Mouse (Mus musculus) neural tube, embryonic 12.5 days (tissue): ENCODE data around the gene Ankrd54. TPM values are rescaled to one million over a fixed set of nuclear protein-coding genes. Genes with fewer than 3 reads are reported as not detected.

ENCODE experiments used
- ATAC-seq: fragments of 200-750 bp; cut with Nextera tagmentation; 2 replicates; pipeline ENCODE4 v1.8.0; 2017; ENCODE audit warnings: low read depth, mild to moderate bottlenecking, moderate TSS enrichment, moderate library complexity; ENCODE audit not compliant: low FRiP score
- H3K27ac ChIP-seq: fragments of 300-500 bp; sonication (generic); 2 replicates; pipeline ENCODE4 v1.5.1; 2016
- H3K27me3 ChIP-seq: fragments of 300-500 bp; sonication (generic); replicated peaks from 2 replicates; pipeline ENCODE4 v1.6.1; 2016; ENCODE audit warnings: mild to moderate bottlenecking
- H3K36me3 ChIP-seq: fragments of 300-500 bp; sonication (generic); 2 replicates; pipeline ENCODE4 v1.6.1; 2016; ENCODE audit warnings: mild to moderate bottlenecking
- H3K4me1 ChIP-seq: fragments of 300-500 bp; sonication (generic); 2 replicates; pipeline ENCODE4 v1.6.1; 2016
- H3K4me2 ChIP-seq: fragments of 300-500 bp; sonication (generic); replicated peaks from 2 replicates; pipeline ENCODE4 v1.6.1; 2016; ENCODE audit warnings: mild to moderate bottlenecking
- H3K4me3 ChIP-seq: fragments of 300-500 bp; sonication (generic); 2 replicates; pipeline ENCODE4 v1.5.1; 2016
- H3K9ac ChIP-seq: fragments of 300-500 bp; sonication (generic); 2 replicates; pipeline ENCODE4 v1.6.1; 2016; ENCODE audit warnings: mild to moderate bottlenecking
- H3K9me3 ChIP-seq: fragments of 300-500 bp; sonication (generic); 2 replicates; pipeline ENCODE4 v1.6.1; 2016; ENCODE audit warnings: mild to moderate bottlenecking
- WGBS: fragments of 180-500 bp; shearing (Covaris S2); methylation state at CpG from one replicate; pipeline ENCODE4 v1.1.7; 2016; 5-methylcytosine and 5-hydroxymethylcytosine counted together
- polyA plus RNA-seq: library from polyadenylated mRNA; unstranded; fragments of >200 nt; fragmentation: Nextera tagmentation; extraction: Ambion mirVana; gene quantifications from 2 replicates; pipeline ENCODE4 v1.2.1, GENCODE M21; 2016

The Ankrd54 gene
- polyA plus RNA-seq, 1 experiment from 2014 or later = 62.5 TPM

DNA sequence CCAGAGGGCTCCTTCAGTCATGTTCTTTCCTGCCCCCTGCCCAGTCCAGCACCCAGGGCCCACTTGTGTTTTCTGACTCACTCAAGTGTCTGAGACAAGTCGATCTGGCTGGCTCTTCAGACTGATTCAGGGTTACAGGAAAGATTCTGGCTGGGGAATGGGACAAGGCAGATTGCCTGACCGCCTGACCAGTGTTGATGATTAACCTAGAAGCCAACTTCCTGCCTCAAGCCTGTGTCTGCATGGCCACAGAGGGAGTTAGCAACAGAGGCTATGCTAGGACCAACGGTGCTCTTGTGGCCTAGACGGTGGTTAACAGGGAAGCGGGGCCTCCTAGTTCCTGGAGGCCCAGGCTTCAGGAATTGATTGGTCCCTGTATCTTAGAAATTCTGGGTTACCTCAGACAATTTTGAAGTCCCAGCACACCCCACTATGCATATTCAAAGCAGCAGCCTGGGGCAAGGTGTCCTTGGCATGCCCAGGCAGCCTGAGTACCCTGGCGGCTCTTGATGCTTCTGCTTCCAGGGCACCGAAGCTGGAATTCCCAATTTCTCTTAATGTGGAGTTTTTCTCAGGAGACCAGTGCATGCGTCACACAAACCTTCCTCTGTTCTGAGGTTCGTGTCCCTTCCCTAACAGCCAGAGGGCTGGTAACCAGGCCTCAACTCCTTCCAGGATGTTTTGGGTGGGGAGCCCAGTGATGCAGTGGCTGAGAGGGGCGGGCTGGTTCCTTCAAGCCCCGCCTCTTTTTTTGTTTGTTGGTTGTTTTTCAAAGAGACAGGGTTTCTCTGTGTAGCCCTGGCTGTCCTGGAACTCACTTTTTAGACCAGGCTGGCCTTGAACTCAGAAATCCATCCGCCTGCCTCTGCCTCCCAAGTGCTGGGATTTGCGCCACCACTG is 11.0 kb downstream of the Ankrd54 start:
- no peaks in the 10 kb centered on the region for H3K27me3 ChIP-seq
- no peak for ATAC-seq
- H3K4me1 ChIP-seq = peaks cover 5% of the 10 kb centered on the region; the same call in 1 of the 2 replicates
- 67% methylated on average over 13 of the region's 13 CpGs for WGBS
- no peak overlapping the region for H3K9ac ChIP-seq
- no peak overlapping the region for H3K4me2 ChIP-seq
- H3K36me3 ChIP-seq = peaks cover 46% of the 10 kb centered on the region
- H3K4me3 ChIP-seq = no peak overlapping the region
- H3K27ac ChIP-seq = no peak overlapping the region
- no peaks in the 10 kb centered on the region for H3K9me3 ChIP-seq

DNA sequence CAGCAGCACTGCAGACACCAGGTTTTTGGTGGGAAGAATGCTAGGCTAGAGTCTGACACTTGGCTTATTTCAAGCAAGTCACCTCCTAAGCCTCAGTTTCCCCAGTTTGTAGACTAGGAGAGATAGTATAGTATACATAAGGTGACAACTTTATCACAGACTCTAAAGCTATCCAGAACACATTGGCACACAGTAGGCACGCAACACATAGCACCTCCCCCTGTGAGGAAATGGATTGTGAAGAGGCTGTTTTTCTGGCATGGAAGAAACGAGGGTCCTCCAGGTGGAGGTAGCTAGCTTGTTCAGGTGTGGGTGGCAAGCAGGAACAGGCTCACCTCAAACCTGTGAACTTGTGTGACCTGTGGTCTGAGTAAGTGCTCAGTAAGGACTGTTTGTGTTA is 11.7 kb downstream of the Ankrd54 start:
- Histone ChIP-seq H3K9me3 (no peaks in the 10 kb centered on the region), H3K4me3 (no peak overlapping the region), H3K27me3 (no peaks in the 10 kb centered on the region), H3K27ac (no peak overlapping the region), H3K4me1 (peaks cover 5% of the 10 kb centered on the region; the same call in 1 of the 2 replicates), H3K36me3 (peaks cover 39% of the 10 kb centered on the region), H3K9ac (no peak overlapping the region), H3K4me2 (no peak overlapping the region)
- no peak for ATAC-seq
- WGBS = 88% methylated on average over 2 of the region's 2 CpGs

DNA sequence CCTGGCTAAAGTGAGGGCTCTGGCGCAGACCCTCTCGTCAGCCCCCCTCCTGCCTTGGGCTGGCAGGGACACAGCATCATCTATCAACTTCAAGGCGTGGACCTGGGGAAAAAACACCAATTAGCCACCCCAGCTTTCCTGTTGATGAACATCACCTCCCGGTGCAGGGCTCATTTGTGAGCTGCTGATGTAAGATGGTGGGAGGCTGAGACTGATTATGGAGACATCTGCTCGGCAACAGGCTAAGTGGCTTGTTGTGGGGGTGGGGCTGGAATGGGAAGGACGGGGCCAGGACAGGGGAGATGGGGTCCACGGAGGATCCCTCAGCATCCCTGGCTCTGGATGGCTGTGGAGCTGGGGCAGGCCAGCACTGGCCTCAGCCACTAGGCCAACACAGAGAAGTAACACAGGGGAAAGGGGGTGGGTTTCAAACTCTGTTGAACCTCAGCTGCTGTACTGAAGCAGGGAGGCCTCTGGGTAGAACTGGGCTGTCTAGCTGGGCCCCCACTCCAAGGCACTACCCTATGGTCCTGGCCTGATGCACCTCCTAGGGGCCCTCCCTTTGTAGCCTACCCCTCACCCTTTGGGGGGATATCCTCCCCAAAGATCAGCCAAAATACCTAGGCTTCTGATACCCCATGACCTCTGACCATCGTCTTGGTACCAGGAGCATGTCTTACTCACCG is 12.4 kb downstream of the Ankrd54 start:
- Histone ChIP-seq H3K4me3 (no peak overlapping the region), H3K27ac (no peak overlapping the region), H3K4me2 (no peak overlapping the region), H3K4me1 (peaks cover 5% of the 10 kb centered on the region; the same call in 1 of the 2 replicates), H3K27me3 (no peaks in the 10 kb centered on the region), H3K9ac (no peak overlapping the region), H3K9me3 (no peaks in the 10 kb centered on the region), H3K36me3 (peaks cover 32% of the 10 kb centered on the region)
- no peak for ATAC-seq
- WGBS = 51% methylated on average over 9 of the region's 9 CpGs

DNA sequence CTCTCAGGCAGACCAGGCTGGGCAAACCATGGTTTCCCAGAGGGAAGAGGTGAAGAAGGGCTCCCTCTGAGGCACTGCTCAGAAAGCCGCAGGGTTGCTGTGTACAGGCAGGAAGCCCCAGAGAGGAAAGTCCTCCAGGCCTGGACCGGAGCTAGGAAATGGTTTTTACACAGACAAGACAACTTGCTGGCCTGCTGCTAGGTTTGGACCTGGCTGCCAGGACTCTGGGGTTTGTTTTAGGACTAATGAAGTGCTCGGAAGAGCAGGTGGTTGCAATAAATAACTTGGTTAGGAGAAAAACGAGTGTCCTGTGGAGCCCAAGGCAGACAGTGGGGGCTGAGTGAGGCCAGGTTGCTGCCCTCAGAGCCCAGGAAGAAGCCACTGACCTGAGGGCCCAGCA is 14.5 kb downstream of the Ankrd54 start:
- Histone ChIP-seq H3K4me2 (no peak overlapping the region), H3K27me3 (peaks cover 7% of the 10 kb centered on the region), H3K27ac (no peak overlapping the region), H3K4me1 (peaks cover 19% of the 10 kb centered on the region), H3K9me3 (no peaks in the 10 kb centered on the region), H3K36me3 (peaks cover 11% of the 10 kb centered on the region), H3K9ac (no peak overlapping the region), H3K4me3 (no peak overlapping the region)
- no peak for ATAC-seq
- WGBS = 44% methylated on average over 4 of the region's 4 CpGs

DNA sequence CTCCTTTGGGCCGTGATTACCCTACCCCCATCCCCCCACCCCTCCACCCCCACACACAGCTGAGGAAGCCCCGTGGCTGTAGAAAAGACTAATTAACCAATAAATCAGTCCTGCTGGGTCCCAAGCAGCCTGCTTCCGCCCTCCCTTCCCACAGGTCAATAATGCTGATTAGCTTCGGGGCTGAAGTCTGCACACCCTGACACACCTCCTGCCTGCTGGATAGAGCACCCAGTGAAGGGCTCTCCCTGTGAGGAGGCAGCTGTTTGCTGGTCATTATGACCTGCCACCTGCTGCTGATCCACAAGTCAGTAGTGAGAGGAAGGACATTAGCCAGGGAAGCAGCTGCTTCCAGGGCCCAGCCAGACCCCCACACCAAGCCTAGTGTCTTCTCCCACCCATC is 17.9 kb downstream of the Ankrd54 start:
- H3K27me3 ChIP-seq = peaks cover 41% of the 10 kb centered on the region
- no peak overlapping the region for H3K4me3 ChIP-seq
- H3K4me1 ChIP-seq = peaks cover 32% of the 10 kb centered on the region
- H3K4me2 ChIP-seq = peak overlapping the region; percentile 28
- H3K36me3 ChIP-seq = no peaks in the 10 kb centered on the region
- H3K9ac ChIP-seq = no peak overlapping the region
- WGBS = 1% methylated on average over 4 of the region's 4 CpGs
- no peak overlapping the region for H3K27ac ChIP-seq
- ATAC-seq = peak; percentile 86
- no peaks in the 10 kb centered on the region for H3K9me3 ChIP-seq

DNA sequence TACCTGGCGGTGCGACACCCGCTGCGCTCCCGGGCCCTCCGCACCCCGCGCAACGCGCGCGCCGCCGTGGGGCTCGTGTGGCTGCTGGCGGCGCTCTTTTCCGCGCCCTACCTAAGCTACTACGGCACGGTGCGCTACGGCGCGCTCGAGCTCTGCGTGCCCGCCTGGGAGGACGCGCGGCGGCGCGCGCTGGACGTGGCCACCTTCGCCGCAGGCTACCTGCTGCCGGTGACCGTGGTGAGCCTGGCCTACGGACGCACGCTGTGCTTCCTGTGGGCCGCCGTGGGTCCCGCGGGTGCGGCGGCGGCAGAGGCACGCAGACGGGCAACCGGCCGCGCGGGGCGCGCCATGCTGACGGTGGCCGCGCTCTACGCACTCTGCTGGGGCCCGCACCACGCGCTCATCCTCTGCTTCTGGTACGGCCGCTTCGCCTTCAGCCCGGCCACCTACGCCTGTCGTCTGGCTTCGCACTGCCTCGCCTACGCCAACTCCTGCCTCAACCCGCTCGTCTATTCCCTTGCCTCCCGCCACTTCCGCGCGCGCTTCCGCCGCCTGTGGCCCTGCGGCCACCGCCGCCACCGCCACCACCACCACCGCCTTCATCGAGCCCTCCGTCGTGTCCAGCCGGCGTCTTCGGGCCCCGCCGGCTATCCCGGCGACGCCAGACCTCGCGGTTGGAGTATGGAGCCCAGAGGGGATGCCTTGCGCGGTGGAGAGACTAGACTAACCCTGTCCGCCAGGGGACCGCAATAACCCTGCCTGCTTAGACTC is 19.8 kb downstream of the Ankrd54 start:
- Histone ChIP-seq H3K4me1 (peaks cover 31% of the 10 kb centered on the region), H3K4me2 (peak overlapping the region; percentile 92)
- under 1% methylated on average over 105 of the region's 105 CpGs for WGBS

DNA sequence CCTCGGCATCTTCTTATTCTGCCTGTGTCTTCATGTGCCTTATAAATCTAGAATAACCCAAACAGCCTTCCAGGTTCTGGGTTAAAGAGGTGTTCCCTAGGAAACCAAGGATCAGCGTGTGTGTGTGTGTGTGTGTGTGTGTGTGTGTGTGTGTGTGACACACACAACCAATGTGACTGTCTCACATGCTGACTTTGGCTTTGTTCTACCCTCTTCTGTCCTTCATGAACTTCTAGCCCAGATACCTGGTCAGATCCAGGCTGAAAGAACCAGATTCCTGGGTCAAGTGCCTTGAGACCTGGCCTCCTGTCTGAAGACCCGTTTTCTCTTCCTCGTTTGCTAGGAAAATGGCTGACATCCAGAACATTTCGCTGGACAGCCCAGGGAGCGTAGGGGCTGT is 21.1 kb downstream of the Ankrd54 start, which contains the start of gene Galr3:
Gene Galr3, plus strand, starts transcription at position 301 of the 400 bp plus-strand sequence.
- no peak for ATAC-seq
- 76% methylated on average over 6 of the region's 6 CpGs for WGBS
- peaks cover 50% of the 10 kb centered on the region for H3K27me3 ChIP-seq

More for the DNA sequence above, 19.8 kb downstream of the Ankrd54 start:
- H3K9me3 ChIP-seq = no peaks in the 10 kb centered on the region
- peak overlapping the region; percentile 51; the same call in 1 of the 2 replicates for H3K9ac ChIP-seq
- peaks cover 50% of the 10 kb centered on the region for H3K27me3 ChIP-seq
- H3K36me3 ChIP-seq = no peaks in the 10 kb centered on the region
- ATAC-seq = no peak
- H3K27ac ChIP-seq = no peak overlapping the region
- H3K4me3 ChIP-seq = peak overlapping the region; percentile 51

DNA sequence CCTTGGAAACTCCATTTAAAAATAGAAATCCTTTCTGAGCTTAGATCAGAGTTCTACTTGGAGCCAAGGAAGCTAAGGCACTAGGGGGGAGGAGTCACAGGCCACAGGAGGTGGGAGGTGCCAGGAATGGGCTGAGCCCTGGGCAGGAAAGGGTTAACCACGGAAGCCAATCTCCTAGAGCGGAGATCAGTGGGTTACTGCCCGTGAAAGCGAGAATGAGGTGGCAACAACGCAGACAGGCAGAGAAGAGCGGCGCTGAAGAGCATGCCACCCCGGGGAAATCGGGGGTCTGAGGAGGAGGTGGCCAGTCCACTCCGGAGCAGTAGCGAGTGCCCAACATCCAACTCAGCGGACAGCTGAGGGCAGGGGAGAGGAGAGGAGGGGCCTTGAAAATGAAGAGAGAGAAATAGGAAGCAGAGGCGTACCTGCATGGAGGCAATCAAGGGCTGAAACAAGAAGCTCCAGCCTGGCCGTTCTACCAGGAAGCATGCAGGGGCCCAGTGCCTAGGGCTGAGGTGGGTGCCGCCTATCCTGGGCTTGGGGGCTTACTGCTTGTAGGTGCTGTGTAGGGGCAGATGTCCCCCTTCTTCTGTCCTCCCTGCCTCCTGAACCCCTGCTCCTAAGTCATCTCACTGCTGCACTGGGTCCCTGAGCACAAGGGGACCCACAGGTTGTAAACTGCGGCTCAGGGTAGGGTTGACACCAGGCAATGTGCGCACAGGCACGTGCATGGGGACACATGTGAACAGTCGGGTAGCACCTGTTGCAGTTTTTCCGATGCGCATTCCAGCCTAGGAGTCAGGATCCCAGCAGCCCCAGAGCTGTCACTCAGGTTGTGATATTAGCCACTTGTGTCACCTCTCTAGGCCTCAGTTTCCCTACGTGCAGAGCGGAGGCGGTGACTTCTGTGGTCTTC is 21.9 kb downstream of the Ankrd54 start:
- WGBS = 21% methylated on average over 23 of the region's 24 CpGs
- H3K36me3 ChIP-seq = peaks cover 11% of the 10 kb centered on the region

More for the DNA sequence above, 21.1 kb downstream of the Ankrd54 start, which contains the start of gene Galr3:
- Histone ChIP-seq H3K4me2 (peak within 1 kb of the TSS; percentile 92), H3K9ac (peak within 1 kb of the TSS; percentile 51; the same call in 1 of the 2 replicates), H3K4me3 (peak within 1 kb of the TSS; percentile 51), H3K9me3 (no peaks in the 10 kb centered on the region), H3K27ac (no peak within 1 kb of the TSS), H3K36me3 (peaks cover 2% of the 10 kb centered on the region; the same call in 1 of the 2 replicates), H3K4me1 (peaks cover 31% of the 10 kb centered on the region)

DNA sequence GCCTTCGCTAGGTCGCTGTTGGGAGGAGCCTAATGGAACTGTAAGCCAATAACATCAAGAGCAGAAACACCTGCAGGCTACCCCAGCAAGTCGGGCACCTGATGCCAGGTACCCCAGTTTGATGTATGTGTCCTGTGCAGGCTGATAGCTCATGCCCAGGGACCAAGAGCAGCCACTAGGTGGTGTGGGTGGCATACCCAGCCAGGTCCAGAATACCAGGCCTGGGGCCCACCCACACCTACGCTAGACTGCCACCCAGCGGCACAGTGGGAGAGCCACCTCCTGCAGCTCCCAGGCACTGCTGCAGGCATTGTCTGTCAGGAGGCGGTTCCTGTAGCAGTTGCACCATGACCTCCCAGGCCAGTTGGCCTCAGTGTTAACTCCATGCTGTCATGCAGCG is 23.8 kb downstream of the Ankrd54 start:
- H3K9ac ChIP-seq = no peak overlapping the region
- no peak overlapping the region for H3K4me3 ChIP-seq
- no peak overlapping the region for H3K4me2 ChIP-seq
- peaks cover 49% of the 10 kb centered on the region for H3K27me3 ChIP-seq
- peaks cover 22% of the 10 kb centered on the region for H3K4me1 ChIP-seq
- 24% methylated on average over 7 of the region's 7 CpGs for WGBS
- ATAC-seq = no peak; the same call in 1 of the 2 replicates
- no peak overlapping the region for H3K27ac ChIP-seq
- H3K9me3 ChIP-seq = no peaks in the 10 kb centered on the region
- peaks cover 16% of the 10 kb centered on the region for H3K36me3 ChIP-seq

More for the DNA sequence above, 21.9 kb downstream of the Ankrd54 start:
- Histone ChIP-seq H3K9ac (0 out of 2 replicates have a peak overlapping the region, but pooled peaks have one; percentile 5), H3K4me3 (no peak overlapping the region; the same call in 1 of the 2 replicates), H3K4me2 (peak overlapping the region; percentile 56), H3K27me3 (peaks cover 50% of the 10 kb centered on the region), H3K4me1 (peaks cover 31% of the 10 kb centered on the region), H3K27ac (no peak overlapping the region), H3K9me3 (no peaks in the 10 kb centered on the region)
- no peak for ATAC-seq

DNA sequence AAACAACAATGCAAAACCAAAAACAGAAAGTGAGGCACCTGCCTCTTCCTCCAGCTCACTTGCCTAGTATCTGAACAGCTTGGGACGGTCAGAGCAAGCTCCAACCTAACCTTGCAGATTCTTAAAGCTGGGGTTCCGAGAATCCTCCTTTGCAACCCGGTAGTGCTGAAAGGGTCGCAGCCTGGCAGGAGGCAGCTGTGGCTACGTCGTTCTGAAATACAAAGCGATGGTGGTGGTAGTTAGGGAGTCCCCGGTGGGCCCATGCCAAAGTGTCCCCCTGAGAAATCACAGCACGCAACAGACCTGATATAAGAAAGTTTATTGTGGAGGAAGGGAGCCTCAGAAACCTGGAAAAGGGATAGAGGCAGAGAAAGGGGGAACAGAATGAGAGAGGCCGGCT is 24.4 kb downstream of the Ankrd54 start:
- Histone ChIP-seq H3K4me2 (no peak overlapping the region), H3K36me3 (peaks cover 18% of the 10 kb centered on the region), H3K4me3 (no peak overlapping the region), H3K9me3 (no peaks in the 10 kb centered on the region), H3K4me1 (peaks cover 19% of the 10 kb centered on the region), H3K27me3 (peaks cover 44% of the 10 kb centered on the region), H3K27ac (no peak overlapping the region), H3K9ac (no peak overlapping the region)
- ATAC-seq = no peak
- WGBS = 62% methylated on average over 10 of the region's 10 CpGs

DNA sequence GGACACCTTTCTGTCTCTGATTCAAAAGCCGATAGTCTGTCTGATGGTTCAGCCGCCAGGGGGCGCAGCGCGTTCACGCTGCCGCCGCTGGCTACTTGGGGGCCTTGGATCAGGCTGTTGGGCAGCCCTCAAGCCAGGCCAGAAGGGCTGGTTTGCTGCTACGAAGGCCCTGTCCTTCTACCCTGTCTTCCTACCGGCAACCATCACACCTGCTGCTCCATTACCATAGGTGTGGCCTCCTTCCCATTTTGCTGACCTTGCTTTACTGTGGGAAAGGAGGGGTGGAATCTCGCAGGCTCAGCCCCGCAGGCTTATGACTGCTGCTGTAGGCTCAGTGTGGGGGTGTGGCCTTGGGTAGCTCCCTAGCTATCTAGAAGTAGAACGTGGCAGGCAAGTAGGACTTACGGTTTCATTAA is 24.8 kb downstream of the Ankrd54 start:
- Histone ChIP-seq H3K36me3 (peaks cover 18% of the 10 kb centered on the region), H3K9me3 (no peaks in the 10 kb centered on the region), H3K27ac (no peak overlapping the region), H3K4me1 (peaks cover 15% of the 10 kb centered on the region), H3K9ac (no peak overlapping the region), H3K4me2 (no peak overlapping the region; the same call in 1 of the 2 replicates), H3K27me3 (peaks cover 40% of the 10 kb centered on the region), H3K4me3 (no peak overlapping the region)
- WGBS = 13% methylated on average over 14 of the region's 14 CpGs
- ATAC-seq = no peak; the same call in 1 of the 2 replicates
